Mouse (Mus musculus) cerebellum, adult 11 months (tissue): ENCODE measurements around the gene Frmpd4.

Source experiments
- DNase-seq: peaks from one replicate; pipeline ENCODE4 v3.0.0; 2022

Frmpd4 gene

DNA sequence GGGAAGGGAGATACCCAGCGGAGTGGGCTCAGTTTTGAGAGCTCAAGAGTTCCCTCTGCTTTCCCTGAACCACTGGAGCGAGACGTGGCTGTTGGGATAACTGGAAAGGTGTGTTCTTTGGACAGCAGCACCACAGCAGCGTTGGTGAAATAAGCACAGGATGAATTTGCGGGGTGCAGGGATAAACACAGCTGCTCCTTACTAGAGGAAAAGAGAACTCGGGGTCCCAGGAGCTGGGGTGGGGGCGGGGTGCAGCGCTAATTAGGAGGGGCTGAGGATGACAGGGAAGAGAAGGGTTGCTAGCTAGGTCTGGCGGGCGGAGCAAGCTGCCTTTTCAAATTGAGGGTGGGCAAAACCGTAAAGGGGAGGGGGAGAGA is 453.5 kb downstream of the Frmpd4 start:
- DNase-seq: no peak

DNA sequence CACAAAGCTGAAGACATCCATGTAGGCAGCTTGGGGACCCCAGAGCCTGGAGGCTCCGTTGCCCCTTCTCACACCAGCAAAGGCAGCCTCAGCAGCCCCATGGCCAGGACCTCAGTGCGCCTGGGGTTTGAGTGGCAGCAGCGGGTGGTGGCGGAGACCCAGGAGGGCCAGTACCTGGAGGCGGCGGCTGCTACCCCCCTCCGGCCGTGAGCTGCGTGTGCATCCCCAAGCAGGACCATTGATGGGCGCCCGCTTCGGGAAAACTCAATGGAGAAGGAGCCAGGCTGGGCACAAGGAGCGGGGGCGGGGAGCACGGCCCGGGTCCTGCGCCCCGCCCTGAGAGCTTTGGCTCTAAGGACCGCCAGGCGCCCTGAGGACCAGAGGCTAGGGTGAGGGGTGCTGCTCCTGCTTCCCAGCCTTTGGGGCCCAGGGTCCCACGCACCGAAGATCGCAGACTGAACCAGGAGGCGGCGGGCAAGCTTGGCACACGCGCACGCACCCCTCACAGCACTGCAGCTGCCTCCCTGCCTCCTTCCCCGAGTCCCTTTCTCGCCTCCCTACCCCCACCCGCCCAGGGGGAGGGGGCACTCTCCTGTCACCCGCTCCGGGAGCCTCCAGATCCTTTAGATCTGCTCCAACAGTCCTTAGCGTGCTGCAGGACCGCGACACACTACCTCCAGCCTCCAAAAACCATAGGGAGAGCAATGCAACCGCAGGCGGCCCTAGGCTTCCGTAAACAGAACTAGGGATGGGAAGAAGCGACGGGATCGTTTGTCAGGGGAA is 454.0 kb downstream of the Frmpd4 start:
- DNase-seq: peak; percentile 23

DNA sequence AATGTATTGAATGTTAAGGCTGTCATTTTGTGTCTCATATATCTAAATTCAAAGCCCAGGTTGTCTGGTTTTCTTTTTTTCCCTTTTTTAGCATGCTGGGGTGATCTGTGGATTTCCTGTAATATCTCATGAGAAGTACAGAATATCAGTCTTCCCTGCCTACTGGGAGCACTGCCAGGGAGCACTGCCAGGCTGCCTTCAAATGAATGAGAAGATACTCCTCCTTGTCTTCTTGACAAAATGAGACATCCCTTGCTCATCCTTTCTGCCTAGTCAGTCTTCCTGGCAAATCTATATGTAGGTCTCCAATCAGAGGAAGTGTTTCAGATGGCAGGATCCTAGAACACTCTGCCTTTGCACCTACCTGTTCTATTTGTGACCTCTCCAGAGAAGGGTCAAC is 535.4 kb downstream of the Frmpd4 start:
- DNase-seq: no peak

DNA sequence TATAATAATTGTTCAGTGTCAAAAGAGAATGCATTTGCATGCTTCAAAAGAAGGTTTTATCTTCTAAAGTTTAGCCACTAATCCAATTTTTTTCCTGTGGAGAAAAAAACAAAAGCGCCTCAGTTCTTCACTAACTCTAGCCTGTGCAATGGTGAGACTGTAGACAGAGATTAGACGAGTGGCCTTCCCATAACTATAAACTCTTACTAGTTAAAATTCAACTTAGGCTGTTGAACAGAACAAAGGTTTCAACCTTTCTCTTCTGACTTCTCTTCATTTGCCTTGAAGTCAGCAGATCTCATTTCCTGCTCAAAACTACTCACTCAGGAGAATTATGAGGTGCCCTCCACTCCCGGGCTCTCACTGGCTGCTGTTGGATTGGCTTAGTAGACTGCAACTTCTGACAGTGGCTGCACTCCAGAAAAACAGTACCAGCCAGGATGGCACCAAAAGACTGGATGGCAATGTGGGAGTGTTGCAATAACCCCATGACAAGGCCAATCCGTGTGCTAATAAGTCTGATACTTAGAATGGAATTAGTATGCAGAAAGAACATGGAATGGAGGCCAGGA is 556.4 kb downstream of the Frmpd4 start:
- DNase-seq: no peak

DNA sequence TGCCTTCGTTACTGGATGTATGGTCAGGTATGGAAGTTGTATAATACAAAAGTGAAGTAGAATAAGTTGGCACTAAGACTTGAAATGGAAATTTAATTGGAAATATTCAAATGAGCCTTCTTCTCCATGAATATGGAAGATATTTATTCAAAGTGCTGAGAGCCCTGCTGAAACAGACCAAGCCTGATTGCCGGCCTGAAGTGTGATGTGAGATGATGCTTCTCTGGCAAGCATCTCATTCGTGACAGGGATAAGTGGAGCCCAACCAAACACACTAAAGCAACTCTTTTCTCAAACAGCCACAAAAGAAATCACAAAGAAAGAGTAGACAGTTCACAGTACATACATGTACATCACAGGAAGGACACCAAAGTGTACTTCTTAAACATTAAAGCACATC is 559.2 kb downstream of the Frmpd4 start:
- no peak for DNase-seq

DNA sequence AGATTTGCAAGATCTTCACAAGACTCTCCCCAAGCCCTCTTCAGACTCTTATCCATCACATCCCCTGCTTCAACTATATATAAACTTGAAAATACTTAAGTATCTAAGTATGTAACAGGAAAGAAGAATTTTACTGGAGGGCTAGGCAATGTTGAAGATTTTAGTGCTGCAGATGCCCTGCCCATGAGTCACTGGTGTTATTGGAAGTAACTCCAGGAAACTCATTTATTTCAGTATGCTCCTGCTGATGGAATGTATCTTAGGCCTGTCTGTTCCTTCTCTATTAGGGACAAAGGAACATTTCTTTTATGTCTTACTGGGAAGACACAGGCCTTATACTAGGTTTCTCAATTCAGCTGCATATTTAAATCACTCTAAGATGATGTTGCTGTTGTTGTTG is 592.2 kb downstream of the Frmpd4 start:
- no peak for DNase-seq

DNA sequence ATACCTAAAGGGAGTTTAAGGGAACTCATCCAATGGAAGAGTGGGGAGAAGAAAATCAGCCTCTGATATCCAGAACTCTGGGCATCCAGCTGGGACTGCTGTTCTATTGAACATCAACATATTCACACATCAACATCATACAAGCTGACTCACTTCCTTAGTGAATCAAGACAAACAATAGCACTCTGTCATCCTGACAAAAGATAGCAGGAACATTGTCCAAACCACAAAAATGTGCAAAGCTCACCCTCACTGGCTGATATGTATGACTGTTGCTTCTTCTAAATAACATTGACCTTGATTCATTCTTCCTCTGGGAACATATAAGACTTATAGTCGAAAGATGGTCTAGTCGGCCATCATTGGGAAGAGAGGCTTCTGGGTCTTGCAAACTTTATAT is 625.8 kb downstream of the Frmpd4 start:
- DNase-seq: no peak

DNA sequence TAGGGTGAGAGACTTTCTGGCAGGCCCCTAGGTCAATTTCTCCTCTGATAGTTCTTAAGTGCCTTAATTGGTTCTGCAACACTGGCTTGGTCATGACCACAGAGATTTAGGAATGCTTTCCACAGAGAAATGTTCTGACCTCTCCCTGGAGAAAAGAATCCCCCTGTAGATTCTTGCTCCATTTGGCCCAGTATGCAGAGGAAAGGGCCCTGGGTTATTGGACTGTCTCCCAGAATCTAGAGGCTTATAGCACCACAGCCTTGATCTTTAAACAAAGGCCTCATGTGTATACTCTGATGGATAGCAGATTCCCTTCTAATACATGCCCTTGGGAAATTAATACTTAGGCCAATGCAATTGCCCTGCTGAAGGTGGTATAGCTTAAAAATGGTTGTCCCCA is 667.5 kb downstream of the Frmpd4 start:
- no peak for DNase-seq

DNA sequence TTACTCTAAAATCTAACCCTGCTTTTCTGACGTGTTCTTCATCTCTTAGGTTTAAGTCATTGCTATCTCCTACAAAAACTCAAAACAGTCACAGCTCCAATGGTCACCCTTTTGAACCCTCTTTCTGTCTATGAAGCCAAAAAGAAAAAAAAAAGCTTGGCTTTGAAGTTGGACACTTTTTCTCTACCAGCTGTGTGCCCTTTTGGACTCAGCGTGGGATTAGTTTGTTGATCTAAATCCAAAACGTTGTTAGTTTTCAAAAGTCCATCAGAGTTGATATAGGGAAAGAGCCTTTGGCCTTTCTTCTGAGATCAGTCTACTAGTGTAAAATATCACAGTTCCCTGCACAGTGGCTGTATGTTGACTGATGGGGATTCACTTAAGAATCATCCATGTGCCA is 676.0 kb downstream of the Frmpd4 start:
- DNase-seq: no peak

DNA sequence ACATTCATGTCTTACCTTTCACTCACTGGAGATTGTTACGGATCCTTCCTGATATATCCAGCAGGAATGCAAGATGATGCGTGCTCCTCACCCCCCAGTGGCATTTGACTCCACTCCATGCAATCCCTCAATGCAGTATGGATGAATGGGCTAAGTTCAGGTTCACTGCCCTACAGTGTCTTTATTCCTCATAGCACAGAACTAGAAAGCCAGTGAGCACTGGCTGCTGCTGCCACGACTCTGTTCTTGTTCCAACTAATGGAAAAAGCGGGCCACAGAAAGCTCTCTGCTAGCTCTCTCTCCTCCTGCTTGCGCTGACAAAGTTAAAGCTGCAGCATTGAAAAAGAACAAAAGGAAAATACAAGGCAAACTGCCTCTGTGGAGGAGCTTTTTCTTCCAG is 722.2 kb downstream of the Frmpd4 start:
- no peak for DNase-seq

DNA sequence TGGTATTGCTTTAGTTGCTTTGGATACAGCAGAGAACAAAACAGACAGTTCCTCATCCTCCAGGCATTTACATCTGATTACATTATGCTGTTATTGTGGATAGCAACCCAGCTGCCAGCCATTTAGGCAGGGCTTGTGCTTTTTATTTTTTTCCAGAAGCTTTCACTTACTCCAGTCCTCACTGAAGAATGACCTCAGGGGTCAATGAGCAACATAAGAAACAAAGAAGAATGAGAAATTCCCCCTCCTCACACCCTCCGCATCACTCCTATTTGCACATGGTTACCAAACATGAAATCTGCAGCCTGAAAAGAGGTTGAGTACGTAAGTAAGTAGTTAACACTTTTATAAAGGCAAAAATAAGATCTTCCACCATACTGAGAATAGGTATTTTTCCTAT is 744.5 kb downstream of the Frmpd4 start:
- DNase-seq: no peak

DNA sequence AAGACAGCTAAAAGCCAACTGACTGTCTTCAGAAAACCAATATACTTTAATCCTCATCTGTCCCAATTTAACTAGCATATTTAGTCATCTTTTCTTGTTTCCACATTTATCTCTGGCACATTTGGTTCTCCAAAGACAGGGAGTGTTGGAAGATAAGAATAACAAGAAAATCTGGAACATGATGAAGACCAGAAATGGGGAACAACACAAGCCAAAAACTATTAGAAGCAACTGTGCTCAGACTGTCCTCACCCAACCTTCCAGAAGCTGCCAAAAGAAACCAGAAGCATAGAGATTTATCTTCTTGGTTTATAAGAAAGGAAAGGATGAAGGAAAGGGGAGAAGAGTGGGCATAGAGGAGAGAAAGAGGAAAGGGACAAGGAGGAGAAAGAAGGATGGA is 748.6 kb downstream of the Frmpd4 start:
- DNase-seq: no peak

DNA sequence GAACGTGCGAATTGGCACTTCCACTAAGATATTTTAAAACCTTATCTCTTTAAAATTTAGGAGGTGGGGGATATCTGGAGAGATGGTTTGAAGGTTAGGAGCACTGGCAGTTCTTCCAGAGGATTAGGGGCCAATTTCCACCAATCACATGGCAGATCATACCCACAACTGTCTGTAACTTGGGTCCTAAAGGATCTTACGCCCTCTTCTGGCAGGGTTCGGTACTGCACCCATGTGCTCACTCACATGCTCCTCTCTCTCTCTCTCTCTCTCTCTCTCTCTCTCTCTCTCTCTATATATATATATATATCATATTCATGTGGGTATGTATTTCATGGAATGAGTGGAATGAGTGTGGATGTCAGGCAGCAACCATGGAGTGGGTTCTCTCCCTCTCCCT is 759.7 kb downstream of the Frmpd4 start:
- peak; percentile 2 for DNase-seq

DNA sequence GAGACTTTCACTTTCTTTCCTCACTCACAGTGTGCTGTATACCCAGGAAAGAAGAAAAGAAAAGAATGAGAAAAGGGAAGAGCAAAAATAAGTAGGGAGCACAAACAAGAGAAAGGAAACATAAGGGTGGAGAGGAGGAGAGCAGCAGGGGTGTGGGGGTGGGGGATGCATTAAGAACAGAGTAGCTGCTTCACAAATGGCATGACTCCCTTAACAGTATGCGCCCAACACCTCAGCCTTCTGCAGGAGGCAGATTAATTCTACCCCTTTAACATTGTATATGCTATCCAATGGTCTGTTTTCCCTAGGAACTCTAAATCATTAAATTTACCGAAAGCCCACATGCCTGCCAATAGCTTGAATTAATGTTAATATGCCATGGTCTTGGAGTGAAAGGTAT is 766.9 kb downstream of the Frmpd4 start:
- DNase-seq: no peak

DNA sequence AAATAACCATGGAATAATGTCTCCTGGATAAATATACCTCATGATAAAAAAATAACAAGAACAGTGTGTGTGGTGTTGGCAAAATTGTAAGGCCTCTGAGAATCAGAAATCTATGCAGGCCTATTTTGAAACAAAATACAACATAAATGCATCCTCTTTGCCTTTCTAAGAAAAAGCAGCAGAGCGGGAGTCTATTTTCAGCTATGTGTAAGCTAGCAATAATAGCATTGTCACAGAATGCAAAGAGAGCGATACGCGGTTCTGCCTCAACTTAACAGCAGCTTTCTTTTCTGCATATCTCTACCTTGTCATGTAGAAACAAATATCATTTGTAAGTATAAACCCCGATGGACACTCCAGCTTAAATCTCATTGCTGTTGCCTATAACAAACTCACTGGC is 768.5 kb downstream of the Frmpd4 start:
- no peak for DNase-seq

DNA sequence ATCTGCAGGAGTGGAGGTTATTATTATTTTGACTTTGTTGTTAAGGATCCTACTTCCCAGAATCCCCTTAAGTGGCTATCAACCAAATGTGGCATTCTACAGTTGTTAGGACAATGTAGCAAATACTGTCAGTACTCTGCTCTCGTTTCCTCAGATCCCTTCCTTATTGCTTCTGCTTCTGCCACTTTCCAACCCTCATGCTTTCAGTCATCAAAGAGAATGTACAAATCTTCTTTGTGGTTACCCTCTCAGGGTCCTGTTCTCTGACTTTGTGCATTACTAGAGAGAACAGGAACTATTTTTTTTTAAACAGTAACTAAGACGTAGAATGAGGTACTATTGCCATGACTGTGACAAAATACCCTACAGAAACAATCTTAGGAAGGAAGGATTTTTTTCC is 788.3 kb downstream of the Frmpd4 start:
- DNase-seq: no peak

DNA sequence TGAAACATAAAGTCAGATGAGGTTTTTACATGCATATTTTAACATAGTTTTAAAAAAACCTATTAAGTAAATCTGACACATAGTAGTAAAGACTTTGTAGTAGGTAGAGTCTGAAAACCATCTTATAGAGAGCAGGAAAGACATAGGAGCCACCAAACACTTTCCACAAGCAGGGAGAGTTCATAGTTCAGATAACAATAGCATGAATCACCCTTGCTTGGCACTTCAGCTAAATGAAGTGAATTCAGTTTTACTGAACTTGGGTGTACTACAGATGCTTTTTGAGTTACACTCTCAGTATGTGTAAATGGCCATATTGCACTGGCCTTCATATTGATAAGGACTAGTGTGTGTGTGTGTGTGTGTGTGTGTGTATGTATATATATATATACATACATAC is 793.5 kb downstream of the Frmpd4 start:
- no peak for DNase-seq

DNA sequence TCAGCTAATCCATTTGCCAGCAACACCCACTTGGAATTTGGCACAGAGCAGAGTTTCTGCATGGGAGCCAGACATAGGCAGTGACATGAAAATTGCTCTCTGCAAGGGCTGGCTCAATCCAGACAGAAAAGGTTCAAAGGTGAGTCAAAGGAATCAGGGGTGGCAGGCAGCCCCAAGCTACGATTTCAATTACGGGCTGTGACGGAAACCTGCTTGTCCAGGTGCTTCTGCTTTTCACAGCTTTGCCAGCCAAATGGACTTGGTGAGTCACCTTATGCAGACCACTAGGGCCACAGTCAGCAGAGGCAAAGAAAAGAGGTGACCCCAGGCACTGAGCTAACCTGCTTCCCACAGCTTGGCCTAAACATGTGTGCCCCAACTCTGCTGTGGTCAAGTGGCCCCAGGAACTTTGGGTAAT is 857.5 kb downstream of the Frmpd4 start:
- peak; percentile 12 for DNase-seq

DNA sequence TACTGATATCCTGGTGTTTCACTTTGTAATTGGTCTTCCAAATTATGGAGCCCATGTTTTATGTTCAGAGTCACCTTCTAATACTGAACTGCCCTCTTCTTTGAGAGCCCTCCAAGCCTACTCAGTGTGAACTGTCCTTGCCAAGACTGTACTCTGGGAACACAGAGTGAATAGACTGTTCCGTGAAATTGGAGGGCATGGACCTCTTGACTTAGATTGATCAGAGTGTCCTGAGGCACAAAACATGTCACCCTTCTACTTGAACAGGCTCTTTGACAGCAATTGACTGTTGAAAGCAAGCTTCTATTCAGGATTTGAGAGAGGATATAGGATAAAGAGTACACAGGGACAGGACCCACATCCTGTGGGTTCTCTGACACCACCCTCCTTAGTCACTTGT is 857.9 kb downstream of the Frmpd4 start:
- no peak for DNase-seq

DNA sequence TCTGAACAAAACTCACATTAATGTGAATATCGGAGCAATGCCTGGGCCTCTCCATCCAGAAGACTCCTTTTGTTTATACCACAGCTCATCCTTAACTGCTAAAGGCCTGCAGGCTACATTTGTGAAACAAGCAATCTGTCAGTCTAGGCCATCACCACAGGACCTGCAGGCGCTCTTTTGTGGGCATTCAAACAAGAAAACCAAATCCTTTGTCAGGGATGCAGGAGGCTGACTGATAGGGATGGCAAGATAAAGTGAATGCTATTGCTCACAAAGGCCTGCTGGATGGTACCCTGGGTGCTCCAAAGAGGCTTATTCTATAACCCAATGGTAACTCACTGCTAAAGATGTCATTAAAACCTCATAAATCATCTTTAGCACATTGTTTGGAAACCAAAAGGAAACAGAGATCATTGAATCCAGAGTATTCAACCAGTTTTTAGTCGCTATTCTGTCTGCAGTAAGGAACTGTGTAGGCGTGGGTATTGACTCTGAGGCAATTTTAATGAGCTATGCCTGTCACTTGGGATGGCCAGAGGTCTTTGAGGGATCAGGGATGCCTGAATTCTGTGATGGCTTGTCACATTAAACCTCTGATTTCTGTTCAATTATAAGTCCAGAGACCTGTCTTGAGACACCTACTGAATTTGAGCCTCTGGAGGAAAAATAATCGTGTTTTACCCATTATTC is 922.1 kb downstream of the Frmpd4 start:
- DNase-seq: no peak

DNA sequence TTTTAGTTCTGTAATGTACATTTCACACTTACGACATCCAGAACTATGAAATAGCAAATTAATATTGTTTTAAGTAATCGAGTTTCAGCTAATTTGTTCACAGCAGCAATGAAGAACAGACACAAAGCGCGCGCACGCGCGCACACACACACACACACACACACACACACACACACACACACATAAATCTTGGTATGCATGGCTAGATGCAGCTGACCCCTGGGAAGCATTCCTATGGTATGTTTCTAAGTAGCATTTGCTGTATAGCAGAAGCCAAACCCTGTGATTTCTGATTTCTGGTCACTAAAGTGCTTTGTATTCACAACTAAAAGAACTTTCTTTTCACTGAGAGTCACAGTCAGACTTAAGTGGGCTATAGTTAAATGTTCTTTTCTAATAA is 922.8 kb downstream of the Frmpd4 start:
- DNase-seq: no peak

DNA sequence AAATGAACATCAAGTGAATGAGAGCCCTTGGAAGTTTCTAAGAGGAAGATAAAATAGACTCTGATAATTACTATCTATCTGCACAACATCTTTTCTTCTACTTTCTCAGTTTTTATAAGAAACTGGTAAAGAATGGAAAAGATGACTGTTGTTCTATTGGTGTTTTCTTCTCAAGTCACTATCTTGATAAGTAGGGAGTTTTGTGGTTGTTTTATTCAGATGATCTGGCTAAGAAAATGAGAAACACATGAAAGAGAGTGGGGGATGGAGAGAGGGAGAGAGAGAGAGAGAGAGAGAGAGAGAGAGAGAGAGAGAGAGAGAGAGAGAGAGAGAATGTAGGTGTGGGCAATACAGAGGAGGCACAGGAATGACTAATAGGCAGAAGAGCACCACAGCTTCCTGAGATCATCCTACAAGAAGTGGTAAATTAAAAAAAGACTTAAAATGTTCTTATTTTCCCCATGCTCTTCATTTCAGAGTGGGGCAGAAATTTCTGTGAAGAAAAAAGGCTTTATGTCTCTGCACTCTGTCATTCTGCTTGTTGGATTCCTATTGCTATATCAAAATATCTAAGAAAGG is 979.3 kb downstream of the Frmpd4 start:
- DNase-seq: no peak

DNA sequence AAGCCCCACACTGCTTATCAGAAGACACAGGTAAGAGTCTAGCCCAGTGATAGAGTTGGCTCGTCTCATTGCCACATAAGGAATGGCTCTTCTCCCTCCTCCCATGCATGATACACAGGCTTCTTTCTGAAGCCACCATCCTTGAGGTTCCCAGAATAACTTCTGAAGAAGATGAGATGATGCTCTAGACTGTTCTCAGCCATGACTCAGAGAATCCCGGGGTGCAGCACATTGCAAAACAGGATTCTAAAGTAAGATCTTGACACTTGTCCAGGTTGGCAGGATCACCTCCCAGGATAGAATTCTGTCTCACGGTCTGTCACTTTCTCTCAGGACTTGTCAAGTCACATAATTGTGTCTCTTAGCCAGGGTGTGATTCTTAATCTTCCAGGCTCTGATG is 1024.2 kb downstream of the Frmpd4 start:
- no peak for DNase-seq

DNA sequence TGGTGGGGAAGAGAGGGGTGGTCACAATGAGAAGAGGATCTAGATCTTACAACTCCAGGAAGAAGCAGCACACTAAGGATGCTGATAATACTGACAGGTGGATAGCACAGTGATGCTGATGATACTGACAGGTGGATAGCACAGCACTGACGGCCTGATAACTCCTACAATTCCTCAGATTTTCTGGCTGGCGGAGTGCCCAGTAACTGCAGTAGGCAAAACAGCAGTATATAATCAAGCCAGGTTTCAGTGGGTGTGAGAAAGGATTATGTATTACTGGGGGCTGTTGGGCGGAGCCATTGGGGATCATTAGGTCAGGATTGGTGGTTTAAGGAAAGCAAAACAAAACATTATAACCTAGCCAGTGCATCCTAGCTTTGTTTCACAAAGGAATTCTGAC is 1053.9 kb downstream of the Frmpd4 start:
- no peak for DNase-seq
